Mouse (Mus musculus): ENCODE measurements at regions not wholly inside any gene's neighbourhood (a gene's known extent, or its start where the extent isn't known, plus 50 kb on each side); places are given as distances from the start of the nearest gene placed in this dataset.

DNA sequence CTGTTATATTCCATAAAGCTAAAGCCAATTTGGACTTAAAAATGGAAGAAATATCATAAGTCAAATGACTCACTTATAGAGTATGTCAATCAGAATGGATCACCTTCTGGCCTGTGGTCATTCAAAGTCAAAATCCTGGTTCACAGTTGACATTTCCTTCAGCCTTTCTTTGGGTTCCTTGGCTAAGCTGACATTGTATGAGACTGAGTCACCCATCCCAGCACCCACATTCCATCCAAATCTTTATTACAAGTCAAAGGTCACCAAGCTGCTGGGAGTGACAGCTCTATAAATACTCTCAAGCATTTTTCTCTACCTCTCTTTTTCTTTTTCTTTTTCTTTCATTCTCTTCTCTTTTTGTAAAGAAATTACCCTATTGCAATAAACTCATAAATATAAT is 145.3 kb upstream of the Gm11114 start:
- no peaks in the 10 kb centered on the region for H3K36me3 ChIP-seq (replicated peaks)
- H3K9me3 ChIP-seq: no peaks in the 10 kb centered on the region
- no peaks in the 10 kb centered on the region for H3K27me3 ChIP-seq
- ATAC-seq (ENCODE audit: low FRiP score): no peak
- H3K4me2 ChIP-seq: no peak overlapping the region
- no peak overlapping the region for H3K27ac ChIP-seq
- H3K4me1 ChIP-seq: no peaks in the 10 kb centered on the region
- H3K4me3 ChIP-seq (replicated peaks): no peak overlapping the region
- no peak overlapping the region for H3K9ac ChIP-seq

DNA sequence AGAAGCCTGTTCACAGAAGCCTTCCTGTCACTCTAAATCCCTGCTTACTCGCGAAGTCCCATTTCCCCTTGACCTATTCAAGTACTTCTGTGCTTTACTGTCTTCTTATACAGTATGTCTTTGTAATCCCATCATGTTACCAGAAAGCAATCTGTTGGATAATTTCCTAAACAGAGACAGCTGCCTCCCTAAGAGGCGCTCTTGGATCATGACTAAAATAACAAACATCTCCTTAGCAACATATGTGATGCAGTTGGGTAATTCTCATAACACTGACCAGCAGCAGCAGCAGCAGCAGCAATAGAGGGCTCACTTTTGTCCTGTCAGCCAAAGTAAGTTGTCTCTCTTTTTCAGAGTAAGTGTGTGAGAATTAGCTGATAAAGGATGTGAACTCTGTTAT is 138.1 kb upstream of the Gm11114 start:
- no peak overlapping the region for H3K27ac ChIP-seq
- H3K9me3 ChIP-seq: no peaks in the 10 kb centered on the region
- 68% methylated on average over 3 of the region's 3 CpGs for WGBS
- H3K27me3 ChIP-seq: no peaks in the 10 kb centered on the region
- no peaks in the 10 kb centered on the region for H3K4me1 ChIP-seq
- H3K4me3 ChIP-seq (replicated peaks): no peak overlapping the region
- H3K36me3 ChIP-seq (replicated peaks): no peaks in the 10 kb centered on the region
- no peak for ATAC-seq (ENCODE audit: low FRiP score)
- no peak overlapping the region for H3K4me2 ChIP-seq
- no peak overlapping the region for H3K9ac ChIP-seq

DNA sequence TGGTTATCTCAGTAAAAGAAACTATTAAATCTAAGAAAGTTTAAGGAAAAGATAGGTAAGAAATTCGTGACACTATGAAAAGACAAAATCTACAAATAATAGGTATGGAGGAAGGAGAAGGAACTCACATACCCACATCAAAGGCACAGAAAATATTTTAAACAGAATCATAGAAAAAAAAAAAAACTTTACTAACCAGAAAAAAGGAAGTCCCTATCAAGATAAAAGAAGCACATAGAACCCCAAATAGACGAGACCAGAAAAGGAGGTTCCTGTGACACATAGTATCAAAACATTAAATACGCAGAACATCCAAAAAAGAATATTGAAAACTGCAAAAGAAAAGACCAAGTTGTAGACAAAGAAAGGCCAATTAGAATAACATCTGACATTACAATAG is 111.4 kb upstream of the Gm11114 start:
- no peak overlapping the region for H3K9ac ChIP-seq
- H3K4me3 ChIP-seq (replicated peaks): no peak overlapping the region
- H3K4me1 ChIP-seq: no peaks in the 10 kb centered on the region
- H3K27me3 ChIP-seq: no peaks in the 10 kb centered on the region
- H3K9me3 ChIP-seq: no peaks in the 10 kb centered on the region
- H3K36me3 ChIP-seq (replicated peaks): no peaks in the 10 kb centered on the region
- H3K27ac ChIP-seq: no peak overlapping the region
- ATAC-seq (ENCODE audit: low FRiP score): no peak
- no peak overlapping the region for H3K4me2 ChIP-seq
- WGBS: 81% methylated on average over 3 of the region's 3 CpGs

DNA sequence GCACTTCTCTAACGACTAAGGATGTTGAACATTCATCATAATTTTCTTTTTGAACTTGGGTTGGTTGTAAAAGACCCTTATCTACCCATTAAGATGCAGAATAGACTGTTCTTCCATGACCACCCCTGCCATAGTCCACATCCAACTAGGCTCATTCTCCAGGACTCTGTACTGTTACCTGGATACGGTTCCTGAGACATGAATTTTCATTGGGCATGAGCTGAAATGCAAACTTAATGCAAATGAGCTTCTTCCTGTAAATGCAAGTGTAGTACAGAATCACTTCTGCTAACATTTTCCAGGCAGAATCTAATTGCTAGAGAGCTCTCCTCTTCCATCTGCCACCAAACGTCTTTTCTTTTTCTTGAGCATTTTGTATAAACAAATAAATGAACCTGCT is 87.7 kb upstream of the Gm11114 start:
- H3K9ac ChIP-seq: no peak overlapping the region
- H3K4me1 ChIP-seq: no peaks in the 10 kb centered on the region
- ATAC-seq (ENCODE audit: low FRiP score): no peak
- 84% methylated on average over 3 of the region's 3 CpGs for WGBS
- H3K4me2 ChIP-seq: no peak overlapping the region
- H3K9me3 ChIP-seq: no peaks in the 10 kb centered on the region
- H3K4me3 ChIP-seq (replicated peaks): no peak overlapping the region
- no peaks in the 10 kb centered on the region for H3K36me3 ChIP-seq (replicated peaks)
- H3K27ac ChIP-seq: no peak overlapping the region
- no peaks in the 10 kb centered on the region for H3K27me3 ChIP-seq

Measured in forebrain, embryonic 12.5 days (tissue).